Mouse (Mus musculus) yolk sac, embryonic 10.5 days (tissue): ENCODE measurements around the gene Myof.
A peak's percentile ranks its signal among the peaks of the same experiment; 100 is the strongest.

Experiments
- DNase-seq: peaks from one replicate; pipeline ENCODE4 v3.0.0-alpha.2; 2017; ENCODE audit warnings: low spot score

The Myof gene

GRCm38 (mm10) chr19:38043281-38043981, at the start of gene Myof:
Gene Myof, minus strand, starts transcription at chr19:38043577.
- peak; percentile 85 for DNase-seq

DNA sequence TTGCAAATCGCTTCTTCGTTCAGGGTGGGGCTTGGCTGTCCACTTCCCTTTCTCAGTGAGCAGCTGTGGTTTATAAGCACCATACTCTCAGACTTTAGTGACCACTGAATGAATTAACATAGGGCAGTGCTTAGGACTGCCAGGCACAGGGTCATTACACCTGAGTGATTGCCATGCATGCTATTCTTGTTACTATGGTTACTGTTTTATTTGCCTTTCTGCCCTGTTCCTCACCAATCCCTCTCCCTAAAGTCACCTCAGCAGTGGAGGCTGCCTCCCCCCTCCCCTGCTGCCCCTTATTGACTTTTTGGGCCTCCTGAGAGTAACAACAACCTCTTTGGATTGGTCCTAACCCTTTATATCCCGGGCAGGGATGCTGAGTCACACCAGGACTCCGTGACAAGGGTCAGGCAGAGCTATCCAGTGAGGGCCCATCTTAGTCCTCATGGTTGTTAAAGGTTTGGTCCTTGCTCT, 48.2 kb upstream of the Myof start:
- DNase-seq = no peak

GRCm38 (mm10) chr19:38089358-38089757, 46.0 kb upstream of the Myof start:
- DNase-seq = no peak

- DNase-seq = peak; percentile 36
These were observed 43.7 kb upstream of the Myof start for GRCm38 (mm10) chr19:38086948-38087551.

- no peak for DNase-seq
These were observed 42.5 kb upstream of the Myof start for GRCm38 (mm10) chr19:38085841-38086240.

- peak; percentile 20 for DNase-seq
These were observed 39.7 kb upstream of the Myof start for GRCm38 (mm10) chr19:38082931-38083525.

DNA sequence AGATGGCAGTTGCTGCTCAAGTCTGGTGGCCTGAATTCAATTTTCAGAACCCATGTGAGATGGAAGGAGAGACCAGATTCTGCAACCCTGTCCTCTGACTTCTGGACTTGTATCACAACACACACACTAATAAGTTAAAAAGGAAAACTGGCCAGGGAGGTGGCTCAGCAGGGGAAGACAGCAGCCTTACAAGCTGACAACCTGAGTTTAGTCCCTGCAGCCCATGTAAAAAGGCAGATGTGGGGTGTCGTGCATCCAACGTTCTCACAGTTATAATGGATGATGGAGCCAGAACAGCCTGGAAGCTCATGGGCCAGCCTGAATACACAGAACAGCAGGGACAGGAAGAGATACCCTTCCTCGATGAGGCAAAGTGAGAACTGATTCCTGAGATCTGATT, 38.0 kb upstream of the Myof start:
- DNase-seq = no peak

DNA sequence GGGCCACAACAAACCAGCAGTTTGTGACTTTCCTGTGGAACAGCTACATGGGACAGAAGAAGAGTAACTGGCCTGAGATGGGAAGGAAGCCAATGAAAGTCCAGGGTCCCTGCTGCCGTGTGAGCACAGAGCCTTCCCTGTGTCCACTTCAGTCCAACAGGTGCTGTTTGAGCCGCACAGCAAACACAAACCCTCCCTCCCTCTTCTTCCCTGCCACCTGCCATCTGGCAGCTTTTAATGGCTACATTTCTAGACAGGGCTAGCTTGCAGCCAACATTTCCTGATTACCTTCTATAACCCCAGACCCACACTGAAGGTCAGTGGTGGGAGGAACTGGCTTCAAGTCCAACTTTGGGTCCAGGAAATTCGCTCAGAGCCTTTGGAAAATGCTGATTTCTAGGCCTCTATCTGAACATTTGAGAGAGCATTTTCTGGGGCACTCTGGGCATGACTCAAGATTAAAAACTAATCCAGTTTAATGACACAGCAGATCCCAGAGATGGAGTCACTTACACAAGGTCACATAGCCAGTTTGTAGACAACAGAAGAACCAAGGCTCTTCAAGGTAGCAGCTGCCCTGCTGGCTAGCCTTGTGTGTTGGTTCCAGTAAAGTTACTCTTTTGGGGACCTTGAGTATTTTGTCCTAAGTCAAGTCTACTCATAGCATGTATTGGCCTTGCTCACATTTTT, 34.6 kb upstream of the Myof start:
- no peak for DNase-seq

DNA sequence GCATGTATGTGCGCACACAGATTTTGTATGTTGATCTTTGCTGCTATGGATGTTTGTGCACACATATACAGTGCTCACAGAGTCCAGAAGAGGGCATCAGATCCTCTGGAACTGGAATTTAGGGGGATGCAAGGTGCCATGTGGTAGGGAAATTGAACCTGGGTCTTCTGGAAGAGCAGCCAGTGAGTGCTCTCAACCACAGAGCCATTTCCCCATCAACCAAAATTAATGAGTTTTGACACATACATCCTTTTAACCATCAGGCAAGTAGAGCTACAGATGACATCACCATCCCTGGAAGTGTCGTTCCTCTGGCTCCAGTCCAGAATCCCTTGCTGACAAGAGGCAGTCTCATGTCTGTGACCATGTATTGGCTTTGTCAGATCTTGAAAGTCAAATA, 32.9 kb upstream of the Myof start:
- no peak for DNase-seq

DNA sequence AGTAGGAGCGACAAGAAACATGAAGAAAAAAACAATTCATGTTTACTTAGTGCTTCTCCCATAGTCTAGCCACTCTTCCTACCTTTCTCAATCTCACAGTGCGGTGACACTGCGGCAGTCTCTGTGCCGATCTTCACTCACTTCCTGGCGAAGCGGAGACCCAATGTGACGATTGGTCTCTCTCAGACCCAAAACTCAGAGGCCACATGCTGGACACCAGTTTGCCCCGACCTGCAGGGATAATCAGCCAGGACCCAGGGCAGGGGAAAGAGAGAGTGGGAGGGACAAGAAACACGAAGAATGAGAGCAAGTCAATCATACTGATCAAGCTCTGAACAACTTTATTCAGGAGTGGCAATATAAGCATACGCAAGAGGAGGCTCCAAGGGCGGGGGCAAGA, 31.7 kb upstream of the Myof start:
- DNase-seq = no peak

GRCm38 (mm10) chr19:38073226-38073625, 29.8 kb upstream of the Myof start:
- DNase-seq = no peak

DNA sequence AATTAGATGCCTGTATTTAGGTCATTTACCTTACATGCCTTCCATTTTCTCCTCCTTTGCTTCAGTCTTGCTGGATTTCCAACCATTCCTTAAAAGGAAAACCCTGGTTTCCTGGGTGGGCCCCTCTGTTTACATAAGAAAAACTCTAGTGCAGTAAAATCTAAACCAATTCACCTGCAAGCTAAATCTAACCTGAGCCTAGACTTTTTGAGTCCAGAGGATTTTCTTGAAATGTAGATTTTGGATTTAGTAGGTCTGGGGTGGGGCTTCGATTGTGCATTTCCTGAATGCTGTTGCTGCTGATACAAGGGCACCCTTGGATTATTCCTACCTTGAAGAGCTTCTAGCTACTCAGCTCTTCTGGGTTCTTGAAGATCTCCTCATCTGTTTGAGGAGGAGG, 20.7 kb upstream of the Myof start:
- no peak for DNase-seq

DNA sequence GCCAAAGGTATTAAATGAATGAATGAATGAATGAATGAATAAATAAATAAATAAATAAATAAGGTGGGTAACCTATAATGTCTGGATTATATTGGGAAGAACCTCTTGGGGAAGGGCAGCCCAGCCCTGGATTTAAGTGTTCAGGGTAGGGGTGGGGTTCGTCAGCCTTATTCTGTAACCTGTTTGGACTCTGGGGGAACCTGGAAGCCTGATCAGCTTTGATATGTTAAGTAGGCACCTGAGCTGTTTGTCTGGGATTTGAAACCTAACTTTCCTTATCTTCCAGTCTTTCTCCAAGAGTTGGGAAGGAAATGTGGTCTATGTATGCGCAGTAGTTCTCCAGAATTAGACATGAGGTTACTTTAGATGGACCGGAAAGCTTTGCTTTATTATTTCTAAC, 19.8 kb upstream of the Myof start:
- no peak for DNase-seq

DNA sequence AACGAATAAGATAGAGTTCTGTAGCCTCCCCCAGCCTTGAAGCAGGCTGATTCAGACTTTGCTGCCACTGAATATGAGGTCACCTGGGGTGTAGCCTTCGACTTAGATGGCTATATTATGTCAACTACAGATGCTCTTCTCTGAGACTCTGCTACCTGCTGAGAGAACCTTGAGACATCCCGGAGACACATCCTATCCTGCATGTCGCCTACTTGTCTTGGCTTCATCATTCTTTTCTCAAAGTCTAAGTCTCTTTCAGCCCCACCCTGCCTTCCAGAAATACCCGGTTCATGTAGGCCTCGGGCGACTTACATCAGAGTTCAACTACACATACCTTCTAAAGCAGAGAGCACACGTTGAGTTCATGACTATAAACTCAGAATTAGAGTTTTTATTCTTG, 13.6 kb upstream of the Myof start:
- DNase-seq = no peak

GRCm38 (mm10) chr19:38056276-38056675, 12.9 kb upstream of the Myof start:
- no peak for DNase-seq

GRCm38 (mm10) chr19:38055798-38056197, 12.4 kb upstream of the Myof start:
- no peak for DNase-seq

- DNase-seq = peak; percentile 100
These were observed 11.4 kb upstream of the Myof start, which contains the start of gene Cep55 for GRCm38 (mm10) chr19:38054720-38055192. Gene Cep55, plus strand, starts transcription at chr19:38055011.

- DNase-seq = no peak
These were observed 10.9 kb upstream of the Myof start for GRCm38 (mm10) chr19:38054149-38054719.

DNA sequence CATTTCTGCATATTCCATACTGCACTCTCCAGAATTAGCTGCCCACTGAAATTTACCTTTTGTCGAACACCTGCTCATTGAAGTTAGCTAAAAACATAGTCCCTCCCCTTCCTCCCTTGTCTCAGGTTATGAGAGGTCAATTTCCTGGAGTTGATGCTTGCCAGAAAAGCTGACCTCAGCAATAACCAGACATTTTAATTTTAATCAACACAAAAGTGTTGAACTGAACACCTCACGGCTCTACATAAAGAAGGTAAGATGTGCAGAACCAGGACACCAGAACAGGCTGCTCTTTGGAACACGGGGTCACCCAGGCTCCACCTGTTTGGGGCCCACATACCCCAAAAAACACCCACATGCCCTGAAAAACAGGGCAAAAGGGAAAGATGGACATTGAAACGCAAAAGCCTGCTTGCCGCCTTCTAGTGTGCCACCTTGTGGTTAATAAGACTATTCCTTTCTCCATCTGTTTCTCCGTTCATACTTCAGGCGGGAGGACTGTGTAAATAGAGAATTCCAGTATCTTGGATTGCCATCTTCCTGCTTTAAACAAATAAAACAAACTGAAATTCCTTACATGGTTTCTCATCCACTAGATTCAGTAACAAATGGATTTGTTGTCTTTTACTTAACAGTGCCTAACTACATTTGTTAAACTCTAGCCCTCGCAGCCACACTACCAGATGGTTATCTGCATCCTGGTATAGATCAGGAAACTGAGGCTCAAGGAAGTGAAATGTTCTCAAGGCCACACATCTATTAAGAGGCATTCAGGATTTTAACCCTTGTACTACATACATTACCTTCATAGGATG, 10.1 kb upstream of the Myof start:
- DNase-seq = no peak

DNA sequence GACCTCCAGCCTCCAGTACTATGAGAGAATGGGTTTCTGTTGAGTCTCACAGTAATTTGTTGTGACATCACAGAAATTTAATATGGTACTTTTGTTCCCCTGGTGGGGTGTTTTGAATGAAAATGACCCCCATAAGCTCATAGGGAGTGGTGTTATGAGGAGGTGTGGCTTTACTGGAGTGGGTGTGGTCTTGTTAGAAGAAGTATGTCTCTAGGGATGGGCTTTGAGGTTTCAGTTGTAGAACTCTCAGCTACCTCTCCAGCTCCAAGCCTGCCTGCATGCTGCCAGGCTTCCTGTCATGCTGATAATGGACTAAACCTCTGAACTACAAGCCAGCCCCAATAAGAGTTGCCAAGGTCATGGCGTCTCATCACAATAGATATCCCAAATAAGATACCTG, 6.3 kb upstream of the Myof start:
- no peak for DNase-seq

GRCm38 (mm10) chr19:38045198-38045597, 1.8 kb upstream of the Myof start:
- no peak for DNase-seq
